Comparison of ENCODE assay signal across 12 mouse cellular contexts in the genomic region with DNA sequence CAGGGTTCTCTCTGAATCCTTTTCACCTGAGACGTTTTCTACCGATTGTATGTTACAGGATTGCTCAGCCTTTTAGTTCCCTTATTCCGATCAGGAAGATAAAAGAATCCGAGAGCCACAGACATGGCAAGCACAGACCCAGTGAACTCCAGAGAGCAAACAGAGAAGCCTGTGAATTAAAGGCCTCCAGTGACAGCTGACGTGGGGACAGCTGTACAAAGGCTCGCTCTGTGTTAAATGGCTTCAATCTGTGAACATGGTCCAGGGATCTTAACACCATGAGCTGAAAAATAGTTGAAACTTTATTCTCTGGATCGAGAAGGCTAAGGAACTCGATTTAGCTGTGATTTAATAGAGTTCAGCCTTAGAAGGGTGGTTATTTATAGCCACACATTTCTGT.
"Had no signal": no experiment of that assay in that cellular context is flagged by ENCODE, and none has a peak within 500 bp of the region (broad histone marks: within the 10 kb centered on the region; RNA-seq: fewer than 3 reads in every experiment).

No protein-coding gene starts in this region.

- H3K9me3 ChIP-seq: intestine, embryonic 15.5 days; kidney, embryonic 15.5 days; limb, embryonic 12.5 days; midbrain, embryonic 13.5 days; stomach, embryonic 15.5 days had no signal

- ATAC-seq: intestine, embryonic 15.5 days; midbrain, embryonic 13.5 days had no signal

- H3K4me3 ChIP-seq: intestine, embryonic 15.5 days; kidney, embryonic 15.5 days; limb, embryonic 12.5 days; midbrain, embryonic 13.5 days; stomach, embryonic 15.5 days had no signal

- H3K4me1 ChIP-seq: intestine, embryonic 15.5 days; kidney, embryonic 15.5 days; limb, embryonic 12.5 days; midbrain, embryonic 13.5 days; stomach, embryonic 15.5 days had no signal

- H3K27me3 ChIP-seq: intestine, embryonic 15.5 days; kidney, embryonic 15.5 days; limb, embryonic 12.5 days; midbrain, embryonic 13.5 days; stomach, embryonic 15.5 days had no signal

- H3K36me3 ChIP-seq: intestine, embryonic 15.5 days; kidney, embryonic 15.5 days; limb, embryonic 12.5 days; midbrain, embryonic 13.5 days; stomach, embryonic 15.5 days had no signal

- DNase-seq: kidney, adult 2 months; kidney, postnatal 14 days; lung, adult 18-20 months; right cerebral cortex, postnatal 14 days; thymus, adult 2 months; thymus, postnatal 25 days had no signal

- H3K27ac ChIP-seq: intestine, embryonic 15.5 days; kidney, embryonic 15.5 days; limb, embryonic 12.5 days; liver, embryonic 14.5 days; midbrain, embryonic 13.5 days; stomach, embryonic 15.5 days had no signal
